Mouse (Mus musculus) retina, postnatal 7 days (tissue): ENCODE data around the gene Ywhag.

Experiments used
- DNase-seq: peaks from one replicate; pipeline ENCODE4 v3.0.0-alpha.2; 2012; ENCODE audit warnings: low read depth, low spot score

Ywhag gene

DNA sequence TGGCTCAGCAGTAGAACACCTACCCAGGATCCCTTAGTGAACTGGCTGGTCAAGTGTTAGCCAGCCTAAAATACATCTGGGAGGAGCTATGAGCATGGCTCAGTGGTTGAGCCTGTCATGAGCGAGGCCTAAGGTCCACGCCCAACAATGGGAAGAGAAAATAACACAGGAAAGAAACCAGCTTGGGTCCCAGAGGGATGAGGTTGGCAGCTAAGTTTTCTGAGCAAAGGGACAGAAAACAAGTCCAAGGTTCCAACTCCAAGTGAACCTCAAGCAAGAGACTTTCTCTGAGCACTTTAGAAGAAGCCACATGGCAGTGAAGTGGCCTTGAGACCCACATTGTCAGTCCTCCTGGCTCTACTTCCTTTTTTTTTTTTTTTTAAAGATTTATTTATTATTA is 17.2 kb upstream of the Ywhag start:
- DNase-seq, result no peak

GRCm38 (mm10) chr5:135950710-135951412 is 16.4 kb upstream of the Ywhag start:
- no peak for DNase-seq

DNA sequence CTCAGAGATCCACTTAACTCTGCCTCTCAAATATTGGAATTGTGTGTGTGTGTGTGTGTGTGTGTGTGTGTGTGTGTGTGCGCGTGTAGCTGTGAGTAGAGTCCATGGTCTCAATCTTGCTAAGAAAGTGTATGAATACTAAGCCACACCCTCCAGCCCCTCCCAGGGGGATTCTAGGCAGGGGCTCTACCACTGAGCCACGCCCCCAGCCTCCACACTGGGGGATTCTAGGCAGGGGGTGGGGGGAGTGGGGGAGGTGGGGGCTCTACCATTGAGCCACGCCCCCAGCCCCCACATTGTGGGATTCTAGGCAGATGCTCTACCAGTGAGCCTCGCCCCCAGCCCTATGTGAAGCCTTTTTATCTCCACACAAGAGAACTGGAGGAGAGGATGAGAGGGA is 12.2 kb upstream of the Ywhag start:
- DNase-seq, result no peak

- no peak for DNase-seq
Measured at GRCm38 (mm10) chr5:135945916-135946408, 11.5 kb upstream of the Ywhag start.

GRCm38 (mm10) chr5:135942710-135943109 is 8.3 kb upstream of the Ywhag start:
- DNase-seq, result no peak

- no peak for DNase-seq
Measured at GRCm38 (mm10) chr5:135940587-135940986, 6.2 kb upstream of the Ywhag start.

DNA sequence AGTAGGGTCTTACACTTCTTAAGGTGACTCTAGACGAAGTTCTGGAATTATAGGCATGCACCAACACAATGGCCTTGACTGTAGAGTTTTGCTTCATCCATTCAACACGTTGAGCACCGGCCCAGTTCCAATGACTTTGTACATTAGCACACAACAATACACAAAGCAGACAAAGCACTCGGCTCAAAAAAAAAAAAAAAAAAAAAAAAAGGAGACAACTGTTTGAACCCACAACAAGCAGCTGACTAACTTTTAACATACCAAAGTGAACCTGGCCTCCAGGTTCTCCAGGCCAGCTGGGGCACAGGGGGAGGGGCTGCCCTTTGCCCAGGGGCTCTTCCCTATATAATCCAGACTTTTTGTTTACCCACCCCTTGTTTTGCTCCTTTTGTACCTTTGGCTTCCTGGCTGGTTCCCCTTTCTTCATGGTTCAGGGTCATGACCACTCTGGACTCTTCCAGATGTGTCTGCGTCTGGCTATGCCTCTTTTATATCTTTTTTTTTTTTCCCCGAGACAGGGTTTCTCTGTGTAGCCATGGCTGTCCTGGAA is 1.3 kb upstream of the Ywhag start:
- no peak for DNase-seq

DNA sequence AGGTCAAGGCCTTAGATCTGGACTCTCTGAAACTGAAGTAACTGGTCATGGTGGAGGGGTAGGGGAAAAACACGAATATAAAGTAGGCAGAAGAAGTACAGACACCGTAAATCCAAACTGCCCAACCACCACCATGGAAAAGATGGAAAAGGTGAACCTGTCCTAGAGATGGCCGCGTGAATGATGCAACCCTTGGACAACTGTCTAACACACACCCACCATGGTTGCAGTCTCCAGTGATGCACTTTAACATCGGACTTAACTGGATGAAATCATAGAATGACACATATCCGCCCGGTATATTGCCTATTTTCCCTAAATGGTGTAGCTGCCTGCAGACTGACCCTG is 734 bp upstream of the Ywhag start:
- DNase-seq, result no peak

- DNase-seq, result no peak
Measured at GRCm38 (mm10) chr5:135933900-135934441, 445 bp downstream of the Ywhag start.

DNA sequence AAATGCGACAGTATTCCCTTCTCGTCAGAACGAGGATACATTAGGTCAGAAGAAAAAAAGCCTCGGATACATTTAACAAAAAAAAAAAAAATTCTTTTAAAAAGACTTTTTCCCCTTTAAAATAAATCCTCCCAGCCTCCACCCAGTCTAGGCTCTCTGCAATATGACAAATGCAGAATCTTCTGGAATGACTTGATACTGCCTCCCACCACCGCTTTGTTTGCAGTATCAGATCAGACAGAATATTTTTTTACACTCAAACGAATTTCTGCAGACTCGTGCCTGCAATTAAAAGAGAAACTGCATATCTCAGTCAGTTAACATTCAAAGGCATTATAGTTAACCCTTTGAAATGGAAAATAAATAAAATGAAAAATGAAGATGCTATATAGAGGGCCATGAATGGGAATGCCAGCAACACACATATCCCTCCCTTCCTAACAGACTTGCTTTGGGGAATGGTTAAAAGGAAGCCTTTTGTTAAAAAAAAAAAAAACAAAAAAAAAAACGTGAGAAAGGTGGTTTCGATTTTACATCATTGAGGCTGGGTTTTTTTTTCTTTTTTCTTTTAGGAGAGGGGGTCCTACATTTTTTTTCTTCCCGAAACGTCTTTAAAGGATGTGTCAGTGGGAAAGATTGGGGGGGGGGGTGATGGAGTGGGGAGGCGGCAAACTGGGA is 1.1 kb downstream of the Ywhag start:
- DNase-seq, result no peak

DNA sequence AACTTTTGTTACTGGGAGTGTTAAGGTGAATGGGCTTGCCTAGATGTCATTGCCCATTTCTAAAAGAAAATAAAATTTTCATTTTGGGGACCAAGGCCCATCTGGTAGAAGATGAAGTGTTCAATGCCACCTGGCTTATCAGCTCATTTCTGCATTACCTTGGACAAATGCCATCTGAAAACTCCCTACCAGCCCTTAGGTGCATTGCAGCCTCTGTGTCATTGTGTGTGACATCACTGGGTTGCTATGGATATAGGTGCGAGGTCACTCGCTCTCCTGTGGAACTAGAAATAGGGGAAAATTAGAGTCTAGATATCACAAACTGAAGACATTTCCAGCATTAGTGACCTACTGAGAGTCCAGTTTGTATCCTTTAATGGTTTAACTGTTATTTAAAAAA is 2.1 kb downstream of the Ywhag start:
- DNase-seq, result no peak

- DNase-seq, result no peak
Measured at GRCm38 (mm10) chr5:135931526-135931925, 2.9 kb downstream of the Ywhag start.

DNA sequence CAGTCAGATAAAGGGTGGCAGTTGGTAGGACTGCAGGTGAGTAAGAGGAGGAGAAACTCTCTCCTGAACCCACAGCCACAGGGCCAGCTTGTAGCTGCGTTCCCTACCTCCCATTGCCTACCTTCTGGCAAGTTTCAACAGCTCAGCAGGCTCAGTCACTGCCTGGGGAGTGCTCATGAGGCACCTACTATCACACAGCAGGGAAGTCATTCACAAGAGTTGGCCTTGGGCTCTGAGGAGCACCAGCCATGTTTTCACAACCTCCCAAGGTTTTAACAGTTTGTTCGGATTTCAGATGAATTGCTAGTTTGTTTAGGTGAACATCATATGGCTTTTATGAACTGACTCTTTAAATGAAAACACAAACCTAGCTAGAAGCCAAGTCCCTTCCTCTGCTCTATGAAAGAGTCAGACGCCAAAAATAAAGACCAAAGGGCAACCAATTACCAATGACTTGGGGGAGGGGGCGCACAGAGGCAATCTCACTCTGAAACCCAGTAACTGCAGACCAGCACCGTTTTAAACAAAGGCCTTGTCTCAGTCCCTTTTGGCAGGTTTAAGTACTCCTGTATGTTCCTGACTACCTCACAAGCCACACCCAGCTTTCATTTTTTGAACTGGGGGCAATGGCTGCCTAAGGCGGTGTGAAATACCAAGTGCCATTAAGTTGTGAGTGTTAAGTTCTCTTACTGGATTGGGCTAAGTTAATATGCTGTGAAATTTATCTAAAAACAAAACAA is 4.6 kb downstream of the Ywhag start:
- DNase-seq, result no peak

DNA sequence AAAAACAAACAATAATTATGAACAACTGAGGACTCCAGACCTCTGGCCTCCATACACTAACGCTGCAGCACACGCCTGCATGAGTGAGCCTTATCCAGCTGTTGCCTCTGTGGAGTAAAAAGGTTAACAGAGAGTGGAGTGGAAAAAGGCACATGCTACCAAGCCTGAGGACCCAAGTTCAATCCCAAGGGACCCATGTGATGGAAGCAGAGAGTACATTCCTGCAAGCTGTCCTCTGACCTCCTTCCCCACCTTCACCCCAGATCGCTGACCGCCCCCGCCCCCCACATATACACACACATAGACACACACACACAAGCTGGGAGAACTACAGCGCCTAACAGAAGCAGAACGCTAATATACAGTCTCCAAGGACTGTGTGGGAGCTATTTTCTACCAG is 10.5 kb downstream of the Ywhag start:
- DNase-seq, result no peak

DNA sequence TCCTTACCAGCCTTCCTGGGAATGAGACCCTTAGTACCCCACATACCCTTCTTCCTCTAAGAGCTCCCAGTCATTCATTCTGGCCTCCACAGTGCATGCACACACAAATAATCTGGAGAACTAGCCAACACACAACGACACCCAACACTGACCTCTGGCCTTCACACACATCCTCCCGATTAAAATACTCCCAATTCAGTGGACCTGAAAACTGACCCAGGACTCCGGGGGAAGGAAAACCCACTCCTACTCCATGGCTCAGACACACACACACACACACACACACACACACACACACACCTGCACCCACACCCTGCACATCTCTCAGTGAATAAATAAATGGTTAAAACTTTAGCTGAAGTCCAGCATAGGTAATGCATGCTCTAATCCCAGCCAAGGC is 14.5 kb downstream of the Ywhag start:
- DNase-seq, result no peak

DNA sequence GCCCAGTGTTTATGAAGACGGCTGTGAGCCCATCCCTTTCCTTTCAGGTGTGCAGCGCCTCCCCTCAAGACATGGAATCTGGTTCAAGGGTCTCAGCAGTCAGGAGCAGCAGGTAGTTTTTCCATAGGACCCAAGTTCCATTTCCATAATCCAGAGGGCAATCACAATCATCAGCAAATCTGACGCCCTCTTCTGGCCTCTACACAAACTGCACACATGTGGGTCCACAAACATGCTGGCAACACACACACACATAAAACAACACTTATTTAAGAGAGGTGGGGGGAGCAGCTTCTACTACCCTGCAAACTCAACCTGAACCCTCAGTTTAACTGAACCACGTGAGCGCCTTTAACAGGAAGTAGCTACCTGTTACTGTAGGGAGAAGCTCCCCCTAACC is 15.8 kb downstream of the Ywhag start:
- DNase-seq, result no peak

DNA sequence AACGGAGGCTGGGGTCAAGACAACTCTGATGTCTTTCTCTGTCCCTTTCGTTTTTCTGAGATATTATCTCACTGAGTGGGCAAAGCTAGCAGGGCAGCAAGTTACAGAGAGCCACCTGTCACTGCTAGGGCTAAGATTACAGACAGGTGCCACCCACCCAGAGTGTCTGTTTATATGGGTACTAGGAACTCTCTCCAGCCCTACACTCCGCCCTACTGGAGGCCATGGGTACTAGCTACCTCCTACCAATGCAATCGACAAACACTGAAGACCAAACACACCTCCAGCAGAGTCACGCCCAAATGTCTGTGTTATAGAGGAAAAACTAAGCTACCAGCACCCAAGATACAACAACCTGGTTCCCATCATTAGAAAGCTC is 16.4 kb downstream of the Ywhag start:
- no peak for DNase-seq

- DNase-seq, result no peak
Measured at GRCm38 (mm10) chr5:135917327-135918058, 16.9 kb downstream of the Ywhag start.

GRCm38 (mm10) chr5:135916601-135917000 is 17.8 kb downstream of the Ywhag start:
- no peak for DNase-seq

DNA sequence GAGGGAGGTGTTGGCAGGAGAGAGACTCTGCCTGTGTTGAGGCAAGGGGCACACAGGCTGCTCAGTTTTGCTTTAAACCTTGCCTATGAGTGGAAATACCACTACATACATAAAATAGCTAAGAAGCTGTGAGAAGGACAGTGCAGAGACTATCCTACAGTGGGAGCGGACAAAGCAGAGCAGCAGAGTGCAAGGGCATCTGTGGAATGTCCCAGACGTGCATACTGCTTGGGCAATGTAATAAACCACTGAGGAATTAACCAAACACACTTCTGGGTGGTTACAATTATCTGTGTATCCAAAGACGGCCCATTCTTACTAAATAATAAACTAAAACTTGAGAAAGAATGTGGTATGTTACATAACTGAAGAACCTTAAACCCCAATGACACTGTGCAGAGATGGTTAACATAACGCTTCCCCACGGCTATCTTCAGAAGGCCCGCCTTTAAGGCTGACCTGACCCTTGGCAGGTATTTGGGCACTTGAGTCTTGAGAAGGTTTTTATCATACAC is 18.3 kb downstream of the Ywhag start:
- DNase-seq, result no peak

DNA sequence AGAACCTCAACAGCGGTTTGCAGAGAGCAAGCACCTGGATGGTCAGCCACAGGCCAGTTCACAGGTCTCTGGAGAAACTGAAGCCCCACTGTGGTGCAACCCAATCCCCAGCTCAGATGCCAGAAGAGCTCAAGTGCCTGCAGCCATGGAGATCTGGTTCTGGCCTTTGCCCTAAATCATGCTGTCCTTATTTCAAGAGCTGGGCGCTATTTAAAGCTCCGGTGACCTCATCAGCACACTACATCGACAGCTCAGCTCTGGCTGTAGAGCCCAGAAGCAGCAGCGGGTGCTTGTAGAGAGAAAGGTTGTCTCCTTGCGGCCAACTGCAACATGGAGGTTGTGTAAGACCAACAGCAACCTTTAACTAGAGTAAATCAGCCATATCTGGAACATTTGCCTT is 20.3 kb downstream of the Ywhag start:
- DNase-seq, result no peak
